Mouse (Mus musculus) megakaryocyte, embryonic 14.5 days (primary cell): ENCODE measurements around the gene Frmpd4.

ENCODE experiments used
- FLI1 ChIP-seq: IDR thresholded peaks from 2 replicates; pipeline ENCODE4 v1.6.1; 2012; ENCODE audit warnings: low read length, inconsistent platforms, mixed read lengths
- GATA1 ChIP-seq: IDR thresholded peaks from 3 replicates; pipeline ENCODE4 v1.6.1; 2012; ENCODE audit warnings: mixed read lengths, low read length, inconsistent platforms, borderline replicate concordance

GRCm38 (mm10) chrX:167984835-167985234 is 592.2 kb downstream of the Frmpd4 start:
- TF ChIP-seq GATA1 (no peak), FLI1 (no peak)
